Mouse (Mus musculus): ENCODE data around the gene Bcl2a1d.
"Not testable (repeated sequence)": the region's sequence is repeated elsewhere in the genome, so short reads cannot be mapped to it uniquely, and the experiment has no call there.

GRCm38 (mm10) chr9:88710910-88711438 lies 20.7 kb downstream of the Bcl2a1d start:
- TF ChIP-seq CTCF (conservative IDR thresholded peaks at IDR 0.05; ENCODE audit: low read length); NANOG (IDR thresholded peaks at IDR 0.05; ENCODE audit: borderline replicate concordance, low read length); POU5F1 (IDR thresholded peaks at IDR 0.05; ENCODE audit: borderline replicate concordance, low read length): not testable (repeated sequence)

All from E14TG2a.4 (cell line).